Mouse (Mus musculus) CH12.LX (cell line): Measurements from ENCODE around the gene Kank1. TPM values are rescaled to one million over a fixed set of nuclear protein-coding genes. Genes with fewer than 3 reads are reported as not detected.

ENCODE experiments used
- DNase-seq: peaks from one replicate; pipeline ENCODE4 v3.0.0-alpha.2; 2013; ENCODE audit errors: extremely low read depth
- H3K27ac ChIP-seq: 2 replicates; pipeline ENCODE4 v1.5.1; 2012; ENCODE audit warnings: low read depth, mild to moderate bottlenecking, control low read depth, moderate library complexity; ENCODE audit not compliant: insufficient read depth
- H3K27me3 ChIP-seq: replicated peaks from 2 replicates; pipeline ENCODE3; 2012; ENCODE audit warnings: inconsistent platforms
- H3K36me3 ChIP-seq, 2 experiments: replicated peaks in 1 of 2; 2 replicates each; pipeline versions ENCODE3 to v1.6.1; 2012; ENCODE audit warnings: inconsistent platforms in 1 of 2, low read length in 1 of 2, mild to moderate bottlenecking in 1 of 2, mixed read lengths in 1 of 2, moderate library complexity in 1 of 2; ENCODE audit not compliant: control insufficient read depth in 1 of 2, insufficient read depth in 1 of 2
- H3K4me1 ChIP-seq, 2 experiments: 2 replicates each; pipeline ENCODE4 v1.6.1; 2012; ENCODE audit warnings: inconsistent platforms in 1 of 2, moderate library complexity in 1 of 2; ENCODE audit not compliant: insufficient read depth in 2 of 2, control insufficient read depth in 1 of 2
- H3K4me2 ChIP-seq: 2 replicates; pipeline ENCODE4 v1.6.1; 2012; ENCODE audit warnings: low read depth, mild to moderate bottlenecking, control low read depth; ENCODE audit not compliant: poor library complexity, insufficient read depth, severe bottlenecking
- H3K4me3 ChIP-seq, 3 experiments: fragments of 150-350 bp in 1 of 3; sonication (generic) in 1 of 3; replicated peaks in 1 of 3; 2 replicates each; pipeline versions ENCODE3 to v1.5.1; 2011 to 2012; ENCODE audit warnings: low read depth in 2 of 3, low read length in 2 of 3, mild to moderate bottlenecking in 2 of 3, moderate library complexity in 2 of 3, control low read depth in 1 of 3, improper control_type of control experiment in 1 of 3, inconsistent platforms in 1 of 3, mixed read lengths in 1 of 3; ENCODE audit not compliant: poor library complexity in 1 of 3
- H3K79me2 ChIP-seq: replicated peaks from 2 replicates; pipeline ENCODE4 v1.6.1; 2012; ENCODE audit warnings: mild to moderate bottlenecking, moderate library complexity; ENCODE audit not compliant: control insufficient read depth, poor library complexity, insufficient read depth, severe bottlenecking; ENCODE audit errors: extremely low read depth
- H3K9ac ChIP-seq: 2 replicates; pipeline ENCODE4 v1.6.1; 2012; ENCODE audit warnings: low read depth, mild to moderate bottlenecking, control low read depth, moderate library complexity; ENCODE audit not compliant: insufficient read depth
- H3K9me3 ChIP-seq: replicated peaks from 2 replicates; pipeline ENCODE3; 2012; ENCODE audit warnings: low read length, inconsistent platforms, mixed read lengths
- CHD1 ChIP-seq: IDR thresholded peaks from 2 replicates; pipeline ENCODE4 v1.6.1; 2012; ENCODE audit warnings: low read depth, low read length, improper control_type of control experiment, inconsistent platforms
- CHD2 ChIP-seq: IDR thresholded peaks from 2 replicates; pipeline ENCODE4 v1.6.1; 2011; ENCODE audit warnings: low read length, improper control_type of control experiment
- CTCF ChIP-seq, 2 experiments: IDR thresholded peaks in 1 of 2; conservative IDR thresholded peaks in 1 of 2; 2 replicates each; pipeline ENCODE4 v1.5.1; 2011 to 2012; ENCODE audit warnings: low read depth in 2 of 2, low read length in 2 of 2, improper control_type of control experiment in 1 of 2, inconsistent platforms in 1 of 2, mild to moderate bottlenecking in 1 of 2, moderate library complexity in 1 of 2
- E2F4 ChIP-seq: IDR thresholded peaks from 2 replicates; pipeline ENCODE4 v1.6.1; 2011; ENCODE audit warnings: low read depth, low read length, improper control_type of control experiment; ENCODE audit not compliant: insufficient replicate concordance
- ETS1 ChIP-seq: conservative IDR thresholded peaks from 2 replicates; pipeline ENCODE4 v1.6.1; 2012; ENCODE audit warnings: low read depth, mild to moderate bottlenecking, inconsistent platforms, low read length, improper control_type of control experiment, moderate library complexity
- HCFC1 ChIP-seq: IDR thresholded peaks from 2 replicates; pipeline ENCODE4 v1.6.1; 2012; ENCODE audit warnings: low read depth, mild to moderate bottlenecking, inconsistent platforms, low read length, improper control_type of control experiment
- IRF4 ChIP-seq: IDR thresholded peaks from 2 replicates; pipeline ENCODE4 v1.6.1; 2014; ENCODE audit warnings: low read depth, mild to moderate bottlenecking, inconsistent platforms, low read length, improper control_type of control experiment
- KAT2A ChIP-seq: IDR thresholded peaks from 2 replicates; pipeline ENCODE4 v1.6.1; 2012; ENCODE audit warnings: low read length, improper control_type of control experiment, inconsistent platforms; ENCODE audit not compliant: insufficient replicate concordance
- MAFK ChIP-seq: IDR thresholded peaks from 2 replicates; pipeline ENCODE4 v1.6.1; 2011; ENCODE audit warnings: low read length, improper control_type of control experiment; ENCODE audit not compliant: insufficient replicate concordance
- MAX ChIP-seq: IDR thresholded peaks from 2 replicates; pipeline ENCODE4 v1.6.1; 2011; ENCODE audit warnings: low read length, improper control_type of control experiment
- MAZ ChIP-seq: IDR thresholded peaks from 2 replicates; pipeline ENCODE4 v1.6.1; 2012; ENCODE audit warnings: low read depth, mild to moderate bottlenecking, inconsistent platforms, low read length, improper control_type of control experiment, moderate library complexity
- MEF2A ChIP-seq: IDR thresholded peaks from 2 replicates; pipeline ENCODE4 v1.6.1; 2014; ENCODE audit warnings: low read depth, mild to moderate bottlenecking, inconsistent platforms, low read length, improper control_type of control experiment, borderline replicate concordance
- MYC ChIP-seq: IDR thresholded peaks from 2 replicates; pipeline ENCODE4 v1.6.1; 2011; ENCODE audit warnings: low read depth, mild to moderate bottlenecking, improper control_type of control experiment, low read length
- NRF1 ChIP-seq: IDR thresholded peaks from 2 replicates; pipeline ENCODE4 v1.6.1; 2014; ENCODE audit warnings: low read depth, mild to moderate bottlenecking, inconsistent platforms, low read length, improper control_type of control experiment, moderate library complexity
- POLR2A ChIP-seq: IDR thresholded peaks from 2 replicates; pipeline ENCODE4 v1.6.1; 2011; ENCODE audit warnings: low read depth, mild to moderate bottlenecking, improper control_type of control experiment, low read length
- RAD21 ChIP-seq: IDR thresholded peaks from 2 replicates; pipeline ENCODE4 v1.6.1; 2011; ENCODE audit warnings: low read depth, mild to moderate bottlenecking, low read length, improper control_type of control experiment, moderate library complexity
- TBP ChIP-seq: conservative IDR thresholded peaks from 2 replicates; pipeline ENCODE4 v1.6.1; 2011; ENCODE audit warnings: low read depth, low read length, improper control_type of control experiment
- UBTF ChIP-seq: IDR thresholded peaks from 2 replicates; pipeline ENCODE4 v1.6.1; 2012; ENCODE audit warnings: low read depth, mild to moderate bottlenecking, inconsistent platforms, low read length, improper control_type of control experiment, moderate library complexity
- USF1 ChIP-seq: IDR thresholded peaks from 2 replicates; pipeline ENCODE4 v1.6.1; 2014; ENCODE audit warnings: low read depth, mild to moderate bottlenecking, inconsistent platforms, low read length, improper control_type of control experiment
- USF2 ChIP-seq: conservative IDR thresholded peaks from 2 replicates; pipeline ENCODE4 v1.6.1; 2011; ENCODE audit warnings: low read depth, low read length, improper control_type of control experiment
- ZC3H11A ChIP-seq: IDR thresholded peaks from 2 replicates; pipeline ENCODE4 v1.6.1; 2012; ENCODE audit warnings: low read depth, mild to moderate bottlenecking, inconsistent platforms, low read length, improper control_type of control experiment
- ZMIZ1 ChIP-seq: IDR thresholded peaks from 2 replicates; pipeline ENCODE4 v1.6.1; 2012; ENCODE audit warnings: low read depth, mild to moderate bottlenecking, inconsistent platforms, low read length, improper control_type of control experiment
- dilution Hi-C: fragments of 300-500 bp; cut with MboI; formaldehyde crosslinking; loops from 2 replicates; pipeline ENCODE4 v1.14.3; 2020; ENCODE audit warnings: low sequenced_read_pairs; ENCODE audit not compliant: extremely low pct_unique_long_range_greater_than_20kb, extremely low pct_ligation_motif_present
- in situ Hi-C: fragments of 300-500 bp; cut with MboI; formaldehyde crosslinking; loops from 3 replicates; pipeline ENCODE4 v1.14.3; 2019; ENCODE audit warnings: low sequenced_read_pairs, low pct_ligation_motif_present, low pct_unique_long_range_greater_than_20kb, mixed read lengths
- polyA plus RNA-seq: library from polyadenylated mRNA; unstranded; fragments of >175 nt; gene quantifications from 2 replicates; pipeline ENCODE4 v1.2.1, GENCODE M21; 2012; ENCODE audit warnings: low read depth; ENCODE audit not compliant: insufficient read length
- total RNA-seq, 2 experiments: library from RNA; depleted of rRNA; stranded (reverse); fragments of 300-350 nt in 1 of 2; fragments of >200 nt in 1 of 2; gene quantifications; 2 replicates each; pipeline ENCODE4 v1.2.3; 2012 to 2014

Gene Kank1
- total and polyA plus RNA-seq, 3 experiments: 0.10 to 0.13 (median 0.12) TPM

DNA sequence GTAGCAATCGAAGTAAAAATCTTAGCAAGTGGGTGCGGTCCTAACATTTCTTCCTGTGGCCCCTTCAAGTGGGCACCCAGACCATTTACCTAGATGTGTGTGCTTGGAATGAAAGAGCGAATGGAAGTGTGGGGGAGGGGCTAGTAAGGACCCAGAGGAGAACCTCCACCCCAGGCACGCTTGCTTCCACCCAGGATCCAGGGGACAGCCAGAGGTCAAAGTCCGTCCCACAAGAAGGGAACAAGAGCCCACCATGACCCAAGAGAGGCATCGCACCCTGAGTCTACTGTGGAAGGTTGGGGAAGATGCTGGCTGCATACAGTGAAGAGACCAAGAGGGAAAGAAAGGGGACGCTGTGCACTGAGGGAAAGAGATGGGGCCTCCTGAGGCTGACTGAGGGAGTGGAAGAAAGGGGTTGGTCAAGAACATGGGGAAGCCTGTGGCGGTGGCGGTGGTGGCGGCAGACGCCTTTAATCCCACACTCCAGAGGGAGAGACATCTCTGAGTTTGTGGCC is 28.1 kb upstream of the Kank1 start:
- TF ChIP-seq POLR2A (no peak), RAD21 (no peak), MAX (no peak), TBP (no peak), IRF4 (no peak), MAFK (no peak), MYC (no peak), HCFC1 (no peak), USF2 (no peak), KAT2A (no peak)
- no peaks in the 10 kb centered on the region for H3K9me3 ChIP-seq
- no peak overlapping the region for H3K4me2 ChIP-seq
- H3K79me2 ChIP-seq: no peaks in the 10 kb centered on the region
- no peak overlapping the region for H3K4me3 ChIP-seq
- dilution Hi-C loops (no loop called here), in situ Hi-C loops (loop anchor here (25.0 kb wide), 1 partner anchor 229 kb away; no protein-coding TSS in a partner anchor)
- H3K27me3 ChIP-seq: no peaks in the 10 kb centered on the region
- no peak for DNase-seq
- H3K9ac ChIP-seq: no peak overlapping the region
- peaks cover 0 to under 1% of the 10 kb centered on the region in 2 experiments for H3K36me3 ChIP-seq
- H3K4me1 ChIP-seq: peaks cover 0 to 8% of the 10 kb centered on the region in 2 experiments; a peak in 3 of 4 replicates
- H3K27ac ChIP-seq: no peak overlapping the region

DNA sequence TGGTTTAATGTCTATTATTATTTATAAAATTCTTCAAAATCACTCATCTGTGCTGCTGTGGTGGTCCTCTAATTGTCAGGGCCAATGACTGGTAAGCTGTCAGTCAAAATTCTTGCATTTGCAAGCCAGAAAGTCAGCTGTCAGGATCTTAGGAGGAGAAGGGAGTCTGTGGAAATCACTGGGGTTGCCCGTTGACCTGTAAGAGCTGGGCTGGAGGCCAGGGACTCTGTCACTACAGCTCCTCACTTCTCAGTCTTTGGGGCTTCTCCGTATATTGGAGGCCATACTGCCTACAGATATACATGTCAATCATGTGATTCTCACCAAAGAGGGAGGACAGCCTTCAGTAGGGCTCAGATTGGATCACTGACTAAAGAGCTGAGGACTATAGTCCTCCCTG is 16.2 kb upstream of the Kank1 start:
- H3K4me2 ChIP-seq: no peak overlapping the region
- DNase-seq: no peak
- no peaks in the 10 kb centered on the region for H3K27me3 ChIP-seq
- H3K9ac ChIP-seq: no peak overlapping the region
- peaks cover 4% of the 10 kb centered on the region for H3K9me3 ChIP-seq
- dilution Hi-C loops: no loop called here
- TF ChIP-seq MAZ: no peak
- TF ChIP-seq CTCF (conservative IDR thresholded peaks at IDR 0.05 in 1 of 2, IDR thresholded peaks at IDR 0.05 in 1 of 2; ENCODE audit: low read depth in 2 of 2, low read length in 2 of 2): no peak
- TF ChIP-seq USF2: no peak
- TF ChIP-seq POLR2A: no peak
- TF ChIP-seq MAFK: no peak
- no peak for TF ChIP-seq USF1
- no peak for TF ChIP-seq ZC3H11A
- no peak for TF ChIP-seq MYC
- no peak for TF ChIP-seq ETS1
- no peak for TF ChIP-seq UBTF
- no peak for TF ChIP-seq CHD1
- no peak for TF ChIP-seq MEF2A
- TF ChIP-seq IRF4: no peak
- TF ChIP-seq CHD2: no peak
- TF ChIP-seq ZMIZ1: no peak
- TF ChIP-seq E2F4: no peak
- no peak for TF ChIP-seq MAX
- TF ChIP-seq NRF1: no peak
- no peak overlapping the region for H3K4me3 ChIP-seq
- no peaks in the 10 kb centered on the region for H3K36me3 ChIP-seq
- no peaks in the 10 kb centered on the region for H3K79me2 ChIP-seq
- in situ Hi-C loops: loop anchor here (25.0 kb wide), 1 partner anchor 217 kb away; no protein-coding TSS in a partner anchor
- H3K4me1 ChIP-seq: peaks cover 0 to 2% of the 10 kb centered on the region in 2 experiments; a peak in 1 of 4 replicates
- no peak overlapping the region for H3K27ac ChIP-seq
